Mouse (Mus musculus): ENCODE results near the gene Sephs1. TPM values are rescaled to one million over a fixed set of nuclear protein-coding genes. Genes with fewer than 3 reads are reported as not detected.
"Not testable (repeated sequence)": the region's sequence is repeated elsewhere in the genome, so short reads cannot be mapped to it uniquely, and the experiment has no call there.

Gene Sephs1
- polyA plus RNA-seq, 1 experiment from 2014 or later = 129 TPM

DNA sequence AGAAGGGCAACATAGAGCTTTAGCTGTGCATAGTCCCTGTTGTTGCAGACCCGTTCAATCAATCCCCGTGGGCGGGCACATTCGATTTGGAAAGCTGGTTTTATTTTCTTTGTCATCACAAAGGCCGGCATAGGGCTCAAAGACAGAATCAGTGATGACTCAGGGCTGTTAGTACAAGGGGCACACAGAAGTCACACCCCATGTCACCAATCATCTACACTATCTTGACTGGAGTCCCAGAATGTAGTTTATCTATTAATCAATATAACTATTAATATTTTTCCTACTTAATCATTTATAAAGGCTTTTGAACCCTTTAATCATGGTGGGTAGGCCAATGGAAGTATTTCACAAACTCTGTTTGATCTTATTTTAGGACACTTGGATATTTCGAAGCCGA is 56.6 kb downstream of the Sephs1 start:
- Histone ChIP-seq H3K4me3 (no peak overlapping the region), H3K9me3 (no peaks in the 10 kb centered on the region), H3K27ac (no peak overlapping the region), H3K4me2 (replicated peaks) (no peak overlapping the region), H3K27me3 (no peaks in the 10 kb centered on the region), H3K9ac (no peak overlapping the region), H3K4me1 (no peaks in the 10 kb centered on the region), H3K36me3 (peaks cover 21% of the 10 kb centered on the region; the same call in 1 of the 2 replicates)
- WGBS = 92% methylated on average over 7 of the region's 7 CpGs
- no peak for ATAC-seq (ENCODE audit: insufficient number of reproducible peaks, insufficient read depth, low FRiP score, low TSS enrichment)

DNA sequence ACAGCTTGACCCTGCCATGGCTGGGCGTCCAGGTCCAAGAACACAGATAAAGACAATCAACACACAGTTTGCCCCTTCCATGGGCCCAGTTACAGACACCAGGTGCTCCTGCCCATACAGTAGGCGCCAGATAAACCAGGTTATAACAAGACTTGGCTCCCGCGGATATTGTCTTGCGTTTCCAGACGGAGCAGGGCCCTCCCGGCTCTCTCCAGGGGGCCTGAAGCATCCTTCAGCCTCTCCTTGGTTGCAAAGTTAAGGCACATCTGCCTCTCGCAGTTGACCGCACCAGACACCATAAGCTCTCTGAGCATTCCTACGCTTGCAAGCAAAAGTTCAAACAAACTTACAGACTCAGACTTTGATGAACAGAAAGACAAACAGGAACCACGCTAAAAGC is 59.5 kb downstream of the Sephs1 start:
- 89% methylated on average over 11 of the region's 11 CpGs for WGBS
- ATAC-seq (ENCODE audit: insufficient number of reproducible peaks, insufficient read depth, low FRiP score, low TSS enrichment) = no peak
- Histone ChIP-seq H3K4me2 (replicated peaks) (no peak overlapping the region), H3K4me3 (no peak overlapping the region), H3K9ac (no peak overlapping the region), H3K27me3 (no peaks in the 10 kb centered on the region), H3K27ac (no peak overlapping the region), H3K4me1 (no peaks in the 10 kb centered on the region), H3K9me3 (peaks cover 5% of the 10 kb centered on the region; the same call in 1 of the 2 replicates), H3K36me3 (peaks cover 19% of the 10 kb centered on the region; the same call in 1 of the 2 replicates)

DNA sequence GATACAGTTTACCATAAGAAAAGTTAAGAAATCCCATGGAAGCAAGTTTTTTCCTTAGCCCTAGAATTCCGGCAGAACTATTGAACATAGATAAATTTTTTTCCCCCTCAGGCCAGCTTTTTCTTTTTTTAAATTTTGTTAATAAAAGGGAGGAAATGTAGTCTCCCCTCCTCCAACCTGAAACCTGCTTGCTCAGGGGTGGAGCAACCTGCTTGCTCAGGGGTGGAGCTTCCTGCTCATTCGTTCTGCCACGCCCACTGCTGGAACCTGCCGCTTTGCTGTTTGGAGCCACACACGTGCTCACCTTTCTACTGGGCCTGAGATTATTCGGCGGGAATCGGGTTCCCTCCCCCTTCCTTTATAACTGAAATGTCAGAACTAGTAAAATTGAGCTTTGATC is 68.3 kb downstream of the Sephs1 start:
- not testable (repeated sequence) for H3K4me2 ChIP-seq (replicated peaks); ATAC-seq (ENCODE audit: insufficient number of reproducible peaks, insufficient read depth, low FRiP score, low TSS enrichment); H3K9me3 ChIP-seq; H3K27me3 ChIP-seq; H3K4me3 ChIP-seq; H3K4me1 ChIP-seq; H3K27ac ChIP-seq; H3K36me3 ChIP-seq; H3K9ac ChIP-seq
- 74% methylated on average over 8 of the region's 8 CpGs for WGBS

DNA sequence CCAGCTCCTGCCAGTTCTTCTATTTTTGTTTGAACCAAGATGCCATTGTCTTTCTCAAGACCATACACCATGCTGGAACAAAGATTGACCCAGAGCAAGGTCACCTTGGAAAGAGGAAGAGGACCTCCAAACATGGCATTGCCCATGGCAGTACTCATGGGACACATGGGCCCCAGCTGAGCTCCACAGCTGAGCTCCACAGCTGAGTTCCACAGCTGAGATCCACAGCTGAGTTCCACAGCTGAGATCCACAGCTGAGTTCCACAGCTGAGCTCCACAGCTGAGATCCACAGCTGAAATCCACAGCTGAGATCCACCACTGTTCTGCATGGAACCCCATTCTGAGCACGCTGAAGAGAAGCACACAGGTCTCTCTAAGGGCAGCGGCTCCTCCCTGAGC is 69.6 kb downstream of the Sephs1 start:
- Histone ChIP-seq H3K9ac (no peak overlapping the region), H3K27me3 (no peaks in the 10 kb centered on the region), H3K27ac (no peak overlapping the region), H3K4me1 (no peaks in the 10 kb centered on the region), H3K36me3 (no peaks in the 10 kb centered on the region), H3K9me3 (peaks cover 9% of the 10 kb centered on the region), H3K4me3 (no peak overlapping the region), H3K4me2 (replicated peaks) (no peak overlapping the region)
- no peak for ATAC-seq (ENCODE audit: insufficient number of reproducible peaks, insufficient read depth, low FRiP score, low TSS enrichment)
- WGBS = 93% methylated on average over 2 of the region's 2 CpGs

DNA sequence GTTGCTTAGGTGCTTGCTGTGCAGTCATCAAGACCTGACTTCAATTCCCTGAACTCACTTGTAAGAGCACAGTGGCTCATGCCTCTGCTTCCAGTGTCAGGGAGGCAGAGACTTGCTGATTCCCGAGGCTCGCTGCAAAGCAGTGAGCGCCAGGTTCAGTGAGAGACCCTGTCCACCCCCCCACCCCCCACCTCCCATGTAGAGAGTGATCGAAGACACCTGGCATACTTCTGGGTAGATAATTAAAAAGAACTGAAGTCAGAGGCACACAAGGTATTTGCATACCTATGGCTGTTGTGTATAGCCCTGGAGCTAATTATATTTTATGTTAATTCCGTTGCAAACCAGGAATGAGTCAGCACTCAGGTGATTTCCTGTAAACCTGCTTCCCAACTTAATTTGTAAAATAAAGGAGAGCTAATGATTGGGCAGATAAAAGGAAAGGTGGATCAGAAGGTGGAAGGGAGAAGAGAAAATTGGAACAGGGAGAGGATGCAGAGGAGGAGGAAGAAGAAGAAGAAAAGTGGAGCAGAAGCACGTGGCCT is 72.9 kb downstream of the Sephs1 start:
- ATAC-seq (ENCODE audit: insufficient number of reproducible peaks, insufficient read depth, low FRiP score, low TSS enrichment) = no peak
- no peak overlapping the region for H3K4me3 ChIP-seq
- H3K36me3 ChIP-seq = no peaks in the 10 kb centered on the region
- H3K4me1 ChIP-seq = no peaks in the 10 kb centered on the region
- no peak overlapping the region for H3K27ac ChIP-seq
- 79% methylated on average over 6 of the region's 6 CpGs for whole genome bisulfite sequencing
- H3K9me3 ChIP-seq = peaks cover 9% of the 10 kb centered on the region
- H3K4me2 ChIP-seq (replicated peaks) = no peak overlapping the region
- no peak overlapping the region for H3K9ac ChIP-seq
- H3K27me3 ChIP-seq = no peaks in the 10 kb centered on the region

DNA sequence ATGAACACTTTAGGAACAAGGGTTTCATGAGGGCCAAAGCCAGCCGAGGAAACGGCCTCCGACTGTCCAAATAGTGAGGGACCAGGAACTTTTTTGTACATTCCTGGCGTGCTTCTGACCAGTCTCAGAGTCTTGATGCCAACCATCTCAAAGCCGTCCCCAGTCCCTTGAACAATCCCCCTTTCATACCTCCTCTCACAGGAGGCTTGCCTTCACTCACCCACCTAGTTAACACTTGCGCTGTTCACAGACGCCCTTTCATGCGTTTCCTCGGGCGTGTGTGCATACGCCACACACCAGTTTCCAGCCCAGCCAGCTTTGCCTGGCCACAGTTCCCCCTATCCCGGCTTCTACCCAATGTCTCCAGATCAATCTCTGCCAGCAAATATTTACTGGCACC is 76.7 kb downstream of the Sephs1 start:
- H3K36me3 ChIP-seq = no peaks in the 10 kb centered on the region
- no peak overlapping the region for H3K27ac ChIP-seq
- no peaks in the 10 kb centered on the region for H3K27me3 ChIP-seq
- ATAC-seq (ENCODE audit: insufficient number of reproducible peaks, insufficient read depth, low FRiP score, low TSS enrichment) = no peak
- no peak overlapping the region for H3K9ac ChIP-seq
- WGBS = 78% methylated on average over 12 of the region's 12 CpGs
- no peaks in the 10 kb centered on the region for H3K4me1 ChIP-seq
- H3K4me2 ChIP-seq (replicated peaks) = no peak overlapping the region
- no peak overlapping the region for H3K4me3 ChIP-seq
- H3K9me3 ChIP-seq = no peaks in the 10 kb centered on the region

Other genes with a start within 250 kb of the Sephs1 start
- 41.9 and 45.6 TPM in 2 replicates for gene Prpf18, start 229.5 kb upstream of the Sephs1 start, polyA plus RNA-seq (2016; fragmentation: Nextera tagmentation; extraction: Ambion mirVana)
- gene Bend7, start 163.7 kb upstream of the Sephs1 start, polyA plus RNA-seq (2016; fragmentation: Nextera tagmentation; extraction: Ambion mirVana) = 2.3 TPM in 2 replicates
- 50.0 and 55.9 TPM in 2 replicates for gene Phyh, start 37.5 kb downstream of the Sephs1 start, polyA plus RNA-seq (2016; fragmentation: Nextera tagmentation; extraction: Ambion mirVana)
- 0.56 TPM in 1 of 2 replicates, not detected in the other for gene Ucma, start 94.6 kb downstream of the Sephs1 start, polyA plus RNA-seq (2016; fragmentation: Nextera tagmentation; extraction: Ambion mirVana)
- 38.7 and 44.8 TPM in 2 replicates for gene Mcm10, start 131.2 kb downstream of the Sephs1 start, polyA plus RNA-seq (2016; fragmentation: Nextera tagmentation; extraction: Ambion mirVana)
- gene Optn, start 182.5 kb downstream of the Sephs1 start, polyA plus RNA-seq (2016; fragmentation: Nextera tagmentation; extraction: Ambion mirVana) = 3.4 and 4.6 TPM in 2 replicates

Data from embryonic facial prominence, embryonic 12.5 days (tissue).